22 mouse cellular contexts compared by ENCODE assay signal in genomic region chr4:135046619-135047018, GRCm38 (mm10).
DNase-seq lines count a peak whose midpoint lies in the region; ATAC-seq lines count a peak whose summit lies in the region.
"Had no signal": no experiment of that assay in that cellular context is flagged by ENCODE, and none has a peak within 500 bp of the region (broad histone marks: within the 10 kb centered on the region; RNA-seq: fewer than 3 reads in every experiment).

No protein-coding gene starts in this region.

- H3K27me3 ChIP-seq in liver, embryonic 15.5 days: peaks cover 6% of the 10 kb centered on the region; the same call in 1 of the 2 replicates
- H3K27me3 ChIP-seq in kidney, embryonic 14.5 days (ENCODE audit: control insufficient read depth, insufficient read depth, low read length): no peaks in the 10 kb centered on the region
- H3K27me3 ChIP-seq: lung, embryonic 15.5 days had no signal

- H3K4me2 ChIP-seq in liver, embryonic 15.5 days: no peak overlapping the region
- H3K4me2 ChIP-seq in kidney, embryonic 14.5 days (replicated peaks; ENCODE audit: low read depth, low read length): no peak overlapping the region
- H3K4me2 ChIP-seq: heart, embryonic 13.5 days; lung, embryonic 15.5 days; midbrain, embryonic 11.5 days had no signal

- H3K27ac ChIP-seq in liver, embryonic 15.5 days (replicated peaks): no peak overlapping the region
- H3K27ac ChIP-seq in kidney, embryonic 14.5 days (ENCODE audit: low read depth, low read length): no peak overlapping the region
- H3K27ac ChIP-seq: forebrain, embryonic 10.5 days; heart, embryonic 13.5 days; hindbrain, postnatal 0 days; left cerebral cortex, adult 2 months; macrophage had no signal

- no peak overlapping the region for H3K9ac ChIP-seq in liver, embryonic 15.5 days
- H3K9ac ChIP-seq in kidney, embryonic 14.5 days (ENCODE audit: low read depth, low read length): no peak overlapping the region
- H3K9ac ChIP-seq: forebrain, postnatal 0 days; heart, embryonic 13.5 days; lung, embryonic 15.5 days had no signal

- no peaks in the 10 kb centered on the region for H3K36me3 ChIP-seq in liver, embryonic 15.5 days (replicated peaks)
- H3K36me3 ChIP-seq in kidney, embryonic 14.5 days (ENCODE audit: control insufficient read depth, insufficient read depth, low read length): no peaks in the 10 kb centered on the region
- H3K36me3 ChIP-seq: forebrain, embryonic 10.5 days; heart, embryonic 13.5 days; lung, embryonic 15.5 days had no signal

- DNase-seq in MEL-GATA-1-ER (ENCODE audit: extremely low read depth, low read depth): peak; percentile 67
- peak; percentile 46 for DNase-seq in c-Kit-positive CD71-positive TER-119-positive erythroid progenitor cells, embryonic 14.5 days (ENCODE audit: low spot score)
- no peak for DNase-seq in Muller cell, postnatal 12 days (ENCODE audit: inconsistent ontology term)
- DNase-seq in urinary bladder, postnatal 14 days (ENCODE audit: low spot score): no peak
- no peak for DNase-seq in urinary bladder, adult 2 months (ENCODE audit: low spot score)
- DNase-seq: adrenal gland, postnatal 25 days; cerebellum, adult 11 months; forebrain, postnatal 0 days; gastrocnemius, postnatal 14 days; kidney, adult 9 months; right cerebral cortex, postnatal 14 days; thymus, postnatal 25 days had no signal

- ATAC-seq in liver, embryonic 15.5 days (ENCODE audit: insufficient read depth): 0 out of 2 replicates have a peak, but pooled peaks have one; percentile 47
- no peak for ATAC-seq in kidney, embryonic 14.5 days (ENCODE audit: low FRiP score, low TSS enrichment)
- ATAC-seq: forebrain, postnatal 0 days; intestine, embryonic 16.5 days had no signal

- 40% methylated on average over 7 of the region's 7 CpGs for WGBS in liver, embryonic 15.5 days (ENCODE audit: insufficient replicate concordance)
- 85% methylated on average over 7 of the region's 7 CpGs for WGBS in kidney, embryonic 14.5 days

- no peak overlapping the region for H3K4me3 ChIP-seq in liver, embryonic 15.5 days (replicated peaks)
- no peak overlapping the region for H3K4me3 ChIP-seq in kidney, embryonic 14.5 days (ENCODE audit: low read length)
- H3K4me3 ChIP-seq: forebrain, embryonic 10.5 days; heart, embryonic 13.5 days; left cerebral cortex, adult 2 months; lung, embryonic 15.5 days had no signal

- no peaks in the 10 kb centered on the region for H3K9me3 ChIP-seq in liver, embryonic 15.5 days (replicated peaks)
- no peaks in the 10 kb centered on the region for H3K9me3 ChIP-seq in kidney, embryonic 14.5 days (ENCODE audit: control insufficient read depth, low read length)
- H3K9me3 ChIP-seq: forebrain, embryonic 10.5 days; heart, embryonic 13.5 days; lung, embryonic 15.5 days had no signal

- peaks cover 11% of the 10 kb centered on the region for H3K4me1 ChIP-seq in liver, embryonic 15.5 days (replicated peaks)
- H3K4me1 ChIP-seq in kidney, embryonic 14.5 days (ENCODE audit: control insufficient read depth, insufficient read depth, low read length): no peaks in the 10 kb centered on the region

Comparison
In these comparisons a context has a peak if more than half of its experiments do, and no peak if none do; other contexts are left out.
1. DNase-seq: peak in MEL-GATA-1-ER (single experiment) and c-Kit-positive CD71-positive TER-119-positive erythroid progenitor cells, embryonic 14.5 days (single experiment); none in Muller cell, postnatal 12 days (single experiment), urinary bladder, postnatal 14 days (single experiment) and urinary bladder, adult 2 months (single experiment).